Mouse (Mus musculus) limb, embryonic 14.5 days (tissue): ENCODE data around the gene Bag3. TPM values are rescaled to one million over a fixed set of nuclear protein-coding genes. Genes with fewer than 3 reads are reported as not detected.
A peak's percentile ranks its signal among the peaks of the same experiment; 100 is the strongest.

Source experiments
- ATAC-seq: fragments of 200-750 bp; cut with Nextera tagmentation; 2 replicates; pipeline ENCODE4 v1.8.0; 2017; ENCODE audit warnings: low read depth, moderate number of reproducible peaks, moderate TSS enrichment; ENCODE audit not compliant: low FRiP score
- DNase-seq: peaks from one replicate; pipeline ENCODE4 v3.0.0-alpha.2; 2015; ENCODE audit warnings: low spot score
- H3K27ac ChIP-seq: fragments of 300-500 bp; sonication (generic); replicated peaks from 2 replicates; pipeline ENCODE4 v1.5.1; 2014; ENCODE audit warnings: low read depth, mild to moderate bottlenecking, low read length, moderate library complexity, mixed read lengths
- H3K27me3 ChIP-seq: fragments of 300-500 bp; sonication (generic); 2 replicates; pipeline ENCODE4 v1.6.1; 2014; ENCODE audit warnings: low read length, mixed read lengths; ENCODE audit not compliant: control insufficient read depth, insufficient read depth
- H3K36me3 ChIP-seq: fragments of 300-500 bp; sonication (generic); 2 replicates; pipeline ENCODE4 v1.6.1; 2014; ENCODE audit warnings: mild to moderate bottlenecking, low read length, moderate library complexity, mixed read lengths; ENCODE audit not compliant: control insufficient read depth, insufficient read depth
- H3K4me1 ChIP-seq: fragments of 300-500 bp; sonication (generic); 2 replicates; pipeline ENCODE4 v1.6.1; 2014; ENCODE audit warnings: antibody characterized with exemption, low read length, mixed read lengths; ENCODE audit not compliant: control insufficient read depth, insufficient read depth
- H3K4me2 ChIP-seq: fragments of 300-500 bp; sonication (generic); replicated peaks from 2 replicates; pipeline ENCODE4 v1.6.1; 2014; ENCODE audit warnings: low read depth, mild to moderate bottlenecking, low read length, moderate library complexity; ENCODE audit not compliant: severe bottlenecking
- H3K4me3 ChIP-seq: fragments of 300-500 bp; sonication (generic); replicated peaks from 2 replicates; pipeline ENCODE4 v1.5.1; 2014; ENCODE audit warnings: low read length
- H3K9ac ChIP-seq: fragments of 300-500 bp; sonication (generic); 2 replicates; pipeline ENCODE4 v1.6.1; 2014; ENCODE audit warnings: mild to moderate bottlenecking, low read depth, low read length, moderate library complexity; ENCODE audit not compliant: severe bottlenecking
- H3K9me3 ChIP-seq: fragments of 300-500 bp; sonication (generic); 2 replicates; pipeline ENCODE4 v1.6.1; 2016; ENCODE audit warnings: low read length; ENCODE audit not compliant: control insufficient read depth
- POLR2A ChIP-seq: fragments of 200-500 bp; IDR thresholded peaks from 2 replicates; pipeline ENCODE4 v1.8.0; 2012; ENCODE audit warnings: inconsistent platforms, mild to moderate bottlenecking, moderate library complexity, borderline replicate concordance; ENCODE audit not compliant: insufficient read depth, insufficient read length; ENCODE audit errors: extremely low read depth
- WGBS: fragments of 180-500 bp; shearing (Covaris S2); extraction: QIAGEN DNeasy Blood & Tissue Kit; methylation state at CpG from one replicate; pipeline ENCODE4 v1.1.7; 2014; 5-methylcytosine and 5-hydroxymethylcytosine counted together
- polyA plus RNA-seq, 2 experiments: library from polyadenylated mRNA; depleted of rRNA in 1 of 2; stranded (reverse) in 1 of 2; unstranded in 1 of 2; fragments of >200 nt; fragmentation: Nextera tagmentation in 1 of 2; extraction: Ambion mirVana in 1 of 2; gene quantifications; 2 replicates each; pipeline versions ENCODE4 v1.2.1 to v1.2.3; 2012 to 2014

The Bag3 gene
- polyA plus RNA-seq, 2 experiments = 18.0 to 22.2 TPM

DNA sequence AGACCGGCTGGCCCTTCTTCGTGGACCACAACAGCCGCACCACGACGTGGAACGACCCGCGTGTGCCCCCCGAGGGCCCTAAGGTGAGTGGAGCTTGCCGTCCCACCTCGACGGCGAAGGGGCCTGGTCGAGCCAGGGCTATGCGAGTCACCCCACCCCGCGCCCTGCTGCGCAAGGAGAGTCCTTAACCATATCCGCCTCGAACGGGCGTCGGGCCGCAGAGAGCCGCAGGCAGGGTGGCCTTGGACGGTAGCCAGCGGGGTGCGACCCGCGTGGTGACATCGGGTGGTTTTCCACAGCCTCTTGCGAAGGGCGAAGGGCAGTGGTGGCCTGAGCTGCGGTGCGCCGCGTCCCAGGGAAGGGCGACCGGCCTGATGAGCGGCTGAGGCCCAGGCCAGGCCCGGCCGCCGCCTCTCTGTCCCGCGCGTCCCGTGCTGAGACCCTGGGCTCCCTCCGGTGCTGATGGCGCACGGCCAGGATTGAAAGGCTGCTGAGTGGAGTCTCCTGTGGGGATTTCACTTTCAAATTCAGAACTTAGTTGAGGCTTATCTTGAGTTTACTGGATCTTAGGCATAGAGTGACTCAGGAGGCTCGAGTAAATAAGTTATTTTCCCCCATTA is 656 bp downstream of the Bag3 start:
- Histone ChIP-seq H3K4me2 (peak overlapping the region; percentile 94), H3K9ac (peak overlapping the region; percentile 84), H3K9me3 (no peaks in the 10 kb centered on the region), H3K4me3 (peak overlapping the region; percentile 75), H3K27ac (peak overlapping the region; percentile 79), H3K27me3 (no peaks in the 10 kb centered on the region), H3K36me3 (no peaks in the 10 kb centered on the region), H3K4me1 (peaks cover 5% of the 10 kb centered on the region)
- under 1% methylated on average over 41 of the region's 51 CpGs for WGBS
- ATAC-seq (peak; percentile 43), DNase-seq (peak; percentile 50)
- TF ChIP-seq POLR2A = no peak

DNA sequence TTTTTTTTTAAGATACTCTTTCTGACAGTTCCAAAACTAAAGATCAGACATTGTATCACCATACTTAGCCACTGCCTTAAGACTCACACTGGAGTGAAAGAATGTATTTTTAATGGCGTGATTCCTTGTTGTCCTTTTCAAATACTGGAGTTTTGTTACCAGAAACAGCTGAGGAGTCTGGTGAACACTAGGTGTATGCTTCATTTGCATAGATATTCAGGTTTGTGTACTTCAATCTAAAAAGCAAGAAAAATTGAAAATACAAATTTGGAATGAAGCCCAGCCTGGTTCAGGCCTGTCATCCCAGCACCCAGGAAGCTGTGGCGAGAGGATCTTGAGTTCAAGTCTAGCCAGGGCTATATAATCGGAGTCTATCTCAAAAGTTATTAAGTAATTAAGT is 1.2 kb downstream of the Bag3 start:
- Histone ChIP-seq H3K36me3 (no peaks in the 10 kb centered on the region), H3K4me3 (peak overlapping the region; percentile 75), H3K4me2 (peak overlapping the region; percentile 94), H3K9me3 (no peaks in the 10 kb centered on the region), H3K9ac (peak overlapping the region; percentile 84), H3K4me1 (peaks cover 11% of the 10 kb centered on the region), H3K27me3 (no peaks in the 10 kb centered on the region), H3K27ac (no peak overlapping the region)
- 72% methylated on average over 3 of the region's 3 CpGs for WGBS
- DNase-seq (no peak), ATAC-seq (no peak)
- TF ChIP-seq POLR2A = no peak

DNA sequence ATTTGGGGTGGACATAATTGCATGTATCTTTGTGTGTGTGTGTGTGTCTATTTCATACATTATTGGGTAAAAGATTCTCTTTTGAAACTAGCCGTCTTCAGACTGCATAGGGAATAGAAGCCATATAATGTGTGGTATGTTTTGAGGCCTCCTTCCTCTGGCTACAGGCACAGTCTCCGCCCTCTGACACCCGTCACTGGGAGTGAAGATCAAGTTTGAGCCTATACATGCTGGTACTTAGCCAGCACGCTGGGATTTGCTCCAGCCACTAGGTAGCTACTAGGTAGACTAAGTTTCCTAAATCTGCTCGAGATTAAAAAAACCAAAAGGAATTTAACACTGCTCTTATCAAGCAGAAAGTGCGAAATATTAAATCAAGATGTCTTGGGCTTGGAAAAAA is 3.2 kb downstream of the Bag3 start:
- Histone ChIP-seq H3K9me3 (no peaks in the 10 kb centered on the region), H3K36me3 (no peaks in the 10 kb centered on the region), H3K27me3 (no peaks in the 10 kb centered on the region), H3K27ac (no peak overlapping the region), H3K4me1 (peaks cover 25% of the 10 kb centered on the region), H3K4me2 (no peak overlapping the region), H3K9ac (no peak overlapping the region), H3K4me3 (no peak overlapping the region)
- no peak for ATAC-seq
- 54% methylated on average over 6 of the region's 6 CpGs for WGBS
- DNase-seq = peak; percentile 54
- no peak for TF ChIP-seq POLR2A

DNA sequence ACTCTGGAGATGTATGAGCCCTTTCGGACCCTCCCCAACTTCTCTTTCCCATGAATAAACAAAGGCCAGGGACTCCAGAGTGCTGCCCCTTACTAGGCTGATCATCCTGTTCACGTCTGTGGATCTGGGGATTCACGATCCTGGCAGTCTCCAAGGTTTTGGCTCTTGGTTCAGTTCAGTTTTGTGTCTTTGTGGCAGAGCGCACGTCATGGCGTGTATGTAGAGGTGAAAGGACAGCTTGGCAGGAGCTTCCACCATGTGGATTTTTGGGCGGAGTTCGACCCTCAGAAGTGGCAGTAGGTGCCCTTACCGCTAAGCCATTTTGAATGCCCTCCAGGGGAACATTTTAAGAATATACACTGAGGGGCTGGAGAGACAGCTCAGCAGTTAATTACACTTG is 5.2 kb downstream of the Bag3 start:
- Histone ChIP-seq H3K36me3 (no peaks in the 10 kb centered on the region), H3K4me2 (no peak overlapping the region), H3K27ac (no peak overlapping the region), H3K9ac (no peak overlapping the region), H3K4me3 (no peak overlapping the region), H3K9me3 (no peaks in the 10 kb centered on the region), H3K4me1 (peaks cover 35% of the 10 kb centered on the region), H3K27me3 (no peaks in the 10 kb centered on the region)
- no peak for TF ChIP-seq POLR2A
- 81% methylated on average over 9 of the region's 9 CpGs for WGBS
- ATAC-seq (no peak), DNase-seq (no peak)

DNA sequence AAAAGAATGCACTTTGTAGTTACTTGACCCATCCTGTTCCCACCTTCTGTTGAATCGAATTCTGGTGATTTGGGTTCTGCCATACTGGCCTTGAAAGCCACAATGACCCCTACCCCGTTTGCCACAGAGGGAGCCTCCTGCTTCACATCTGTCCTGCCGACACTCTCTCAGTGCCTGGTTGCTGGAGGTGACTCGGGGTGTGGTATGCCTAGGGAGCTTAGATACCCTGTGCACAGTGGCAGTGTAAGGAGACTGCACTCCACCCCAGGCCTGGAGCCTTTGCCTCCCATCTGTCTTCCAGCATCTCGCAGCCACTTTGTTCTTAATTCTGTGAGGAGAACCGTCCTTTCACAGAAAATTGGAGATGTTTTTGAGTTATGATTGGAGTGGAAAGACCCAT is 5.7 kb downstream of the Bag3 start:
- Histone ChIP-seq H3K27ac (no peak overlapping the region), H3K4me3 (no peak overlapping the region), H3K27me3 (no peaks in the 10 kb centered on the region), H3K4me2 (no peak overlapping the region), H3K36me3 (no peaks in the 10 kb centered on the region), H3K9ac (no peak overlapping the region), H3K9me3 (no peaks in the 10 kb centered on the region), H3K4me1 (peaks cover 38% of the 10 kb centered on the region)
- DNase-seq (no peak), ATAC-seq (no peak)
- 33% methylated on average over 6 of the region's 6 CpGs for WGBS
- TF ChIP-seq POLR2A = no peak
